Mouse (Mus musculus): ENCODE results near the gene Gnaz. TPM values are rescaled to one million over a fixed set of nuclear protein-coding genes. Genes with fewer than 3 reads are reported as not detected.

The Gnaz gene
- total RNA-seq, 1 experiment from 2014 or later, result 0.69 TPM

Other genes with a start within 250 kb of the Gnaz start
- gene Rsph14, start 65.4 kb downstream of the Gnaz start, total RNA-seq (2017), result not detected in 2 replicates
- gene Rab36, start 69.9 kb downstream of the Gnaz start, total RNA-seq (2017), result 1.3 and 3.3 TPM in 2 replicates
- 20.1 and 34.9 TPM in 2 replicates for gene Bcr, start 93.4 kb downstream of the Gnaz start, total RNA-seq (2017)
- 53.5 and 62.8 TPM in 2 replicates for gene Specc1l, start 244.9 kb downstream of the Gnaz start, total RNA-seq (2017)

Measured in hematopoietic stem cell, adult 5-6 weeks (primary cell).